Comparison of ENCODE assay signal across 8 mouse cellular contexts in the genomic region with DNA sequence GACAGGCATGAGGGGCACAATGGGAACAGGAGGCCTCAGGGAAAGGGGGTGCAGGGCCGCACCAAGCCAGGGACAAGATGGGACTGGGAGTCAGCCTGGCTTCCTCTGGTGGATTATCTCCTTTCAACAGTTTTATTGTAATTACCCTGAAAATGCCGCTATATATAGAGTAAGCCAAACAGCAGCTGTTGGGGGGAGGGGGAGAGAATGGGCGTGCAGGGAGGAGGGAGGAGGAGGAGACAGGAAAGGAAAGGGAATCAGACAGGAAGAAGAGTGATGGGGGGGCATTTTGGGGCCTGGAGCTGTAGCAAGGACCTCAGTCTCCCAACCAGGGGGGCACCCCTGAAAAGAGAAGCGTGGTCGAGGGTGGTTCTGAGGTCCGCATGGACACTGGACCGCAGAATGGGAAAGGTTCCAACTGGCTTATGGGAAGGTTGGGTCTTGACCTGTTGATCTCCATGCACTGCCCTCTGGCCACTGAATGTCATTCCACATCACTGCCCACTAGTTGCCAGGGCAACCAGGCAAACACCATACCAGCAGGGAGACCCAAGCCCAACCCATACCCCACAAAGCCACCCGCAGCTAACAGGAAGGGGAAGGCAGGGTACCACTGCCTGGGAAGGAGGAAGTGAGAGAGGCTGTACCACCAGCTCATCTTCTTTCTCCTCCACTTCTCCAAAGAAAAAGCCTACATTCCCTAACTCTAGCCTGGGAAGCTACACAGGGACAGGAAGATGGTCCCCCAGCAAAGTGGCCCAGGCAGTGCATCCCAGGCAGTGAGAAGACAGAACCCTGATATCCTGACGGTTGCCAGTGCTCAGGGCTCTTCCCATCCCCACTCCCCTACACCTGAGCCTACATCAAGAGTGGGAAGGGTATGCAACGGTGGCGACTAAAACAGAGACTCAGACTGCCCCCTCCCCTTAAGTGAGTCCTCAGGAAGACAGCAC. TPM values are rescaled to one million over a fixed set of nuclear protein-coding genes. Genes with fewer than 3 reads are reported as not detected.
DNase-seq lines count a peak whose midpoint lies in the region; ATAC-seq and TF ChIP-seq lines count a peak whose summit lies in the region.

No protein-coding gene starts in this region.

- H3K4me2 ChIP-seq in lung, embryonic 14.5 days = peak overlapping the region; percentile 31; the same call in 1 of the 2 replicates
- no peak overlapping the region for H3K4me2 ChIP-seq in forebrain, embryonic 12.5 days
- peak overlapping the region; percentile 13; the same call in 1 of the 2 replicates for H3K4me2 ChIP-seq in intestine, postnatal 0 days (replicated peaks; ENCODE audit: low read depth)
- H3K4me2 ChIP-seq in midbrain, embryonic 12.5 days (replicated peaks) = peak overlapping the region; percentile 11; the same call in 1 of the 2 replicates

- TF ChIP-seq CTCF in lung, embryonic 14.5 days (IDR thresholded peaks at IDR 0.05; ENCODE audit: low read depth) = no peak
- no peak for TF ChIP-seq CTCF in intestine, postnatal 0 days (IDR thresholded peaks at IDR 0.05; ENCODE audit: low read depth)

- peak overlapping the region; percentile 52 for H3K27ac ChIP-seq in lung, embryonic 14.5 days (ENCODE audit: low read depth)
- peak overlapping the region; percentile 69 for H3K27ac ChIP-seq in forebrain, embryonic 12.5 days
- no peak overlapping the region for H3K27ac ChIP-seq in intestine, postnatal 0 days (ENCODE audit: low read depth, low read length)
- H3K27ac ChIP-seq in midbrain, embryonic 12.5 days (replicated peaks) = peak overlapping the region; percentile 64

- DNase-seq in lung, embryonic 14.5 days = peak; percentile 67
- DNase-seq in lung, postnatal 14 days = no peak
- no peak for DNase-seq in cerebellum, postnatal 14 days
- DNase-seq in adrenal gland, postnatal 10 days = no peak
- DNase-seq in MN1 (ENCODE audit: low spot score) = no peak

- peaks cover 39% of the 10 kb centered on the region; the same call in 1 of the 2 replicates for H3K36me3 ChIP-seq in lung, embryonic 14.5 days (ENCODE audit: insufficient read depth)
- H3K36me3 ChIP-seq in forebrain, embryonic 12.5 days (replicated peaks) = peaks cover 45% of the 10 kb centered on the region
- peaks cover 50% of the 10 kb centered on the region for H3K36me3 ChIP-seq in intestine, postnatal 0 days (ENCODE audit: control insufficient read depth, insufficient read depth)
- H3K36me3 ChIP-seq in midbrain, embryonic 12.5 days = peaks cover 41% of the 10 kb centered on the region

- ATAC-seq in lung, embryonic 14.5 days (ENCODE audit: insufficient read depth) = peak; percentile 29; the same call in 1 of the 2 replicates
- peak; percentile 39; the same call in 1 of the 2 replicates for ATAC-seq in forebrain, embryonic 12.5 days (ENCODE audit: low FRiP score)
- no peak for ATAC-seq in intestine, postnatal 0 days
- no peak; the same call in 1 of the 2 replicates for ATAC-seq in midbrain, embryonic 12.5 days (ENCODE audit: low FRiP score, low read depth)

- no peak overlapping the region for H3K9ac ChIP-seq in lung, embryonic 14.5 days
- peak overlapping the region; percentile 17; the same call in 1 of the 2 replicates for H3K9ac ChIP-seq in forebrain, embryonic 12.5 days
- H3K9ac ChIP-seq in intestine, postnatal 0 days (ENCODE audit: low read depth, low read length) = no peak overlapping the region
- peak overlapping the region; percentile 41 for H3K9ac ChIP-seq in midbrain, embryonic 12.5 days (replicated peaks)

- 43% methylated on average over 11 of the region's 11 CpGs for WGBS in lung, embryonic 14.5 days
- WGBS in forebrain, embryonic 12.5 days = 36% methylated on average over 11 of the region's 11 CpGs
- WGBS in intestine, postnatal 0 days = 49% methylated on average over 11 of the region's 11 CpGs
- 24% methylated on average over 11 of the region's 11 CpGs for WGBS in midbrain, embryonic 12.5 days

- H3K9me3 ChIP-seq in lung, embryonic 14.5 days (ENCODE audit: low read depth, low read length) = no peaks in the 10 kb centered on the region
- H3K9me3 ChIP-seq in forebrain, embryonic 12.5 days = no peaks in the 10 kb centered on the region
- no peaks in the 10 kb centered on the region for H3K9me3 ChIP-seq in intestine, postnatal 0 days (ENCODE audit: control insufficient read depth)
- H3K9me3 ChIP-seq in midbrain, embryonic 12.5 days = no peaks in the 10 kb centered on the region

- H3K4me3 ChIP-seq in lung, embryonic 14.5 days (ENCODE audit: low read depth, low read length) = no peak overlapping the region
- H3K4me3 ChIP-seq in forebrain, embryonic 12.5 days (replicated peaks) = no peak overlapping the region
- no peak overlapping the region for H3K4me3 ChIP-seq in intestine, postnatal 0 days (ENCODE audit: low read depth, low read length)
- no peak overlapping the region for H3K4me3 ChIP-seq in midbrain, embryonic 12.5 days

- H3K4me1 ChIP-seq in lung, embryonic 14.5 days (ENCODE audit: insufficient read depth) = peaks cover 30% of the 10 kb centered on the region
- H3K4me1 ChIP-seq in forebrain, embryonic 12.5 days = peaks cover 46% of the 10 kb centered on the region
- H3K4me1 ChIP-seq in intestine, postnatal 0 days (replicated peaks; ENCODE audit: control insufficient read depth, insufficient read depth, low read length) = peaks cover 3% of the 10 kb centered on the region; the same call in 1 of the 2 replicates
- peaks cover 36% of the 10 kb centered on the region for H3K4me1 ChIP-seq in midbrain, embryonic 12.5 days

- H3K27me3 ChIP-seq in lung, embryonic 14.5 days (ENCODE audit: insufficient read depth, low read length) = no peaks in the 10 kb centered on the region
- H3K27me3 ChIP-seq in forebrain, embryonic 12.5 days = no peaks in the 10 kb centered on the region; the same call in 1 of the 2 replicates
- no peaks in the 10 kb centered on the region for H3K27me3 ChIP-seq in intestine, postnatal 0 days (replicated peaks; ENCODE audit: control insufficient read depth, insufficient read depth, low read length)
- no peaks in the 10 kb centered on the region for H3K27me3 ChIP-seq in midbrain, embryonic 12.5 days

RNA-seq across cellular contexts. Expression of a gene that starts 18.7 kb away (rescaled TPM):
- polyA plus RNA-seq in lung, embryonic 14.5 days (2014; fragmentation: Nextera tagmentation; extraction: Ambion mirVana) = 31.0 and 34.5 TPM in 2 replicates
- 26.6 and 28.3 TPM in 2 replicates for polyA plus RNA-seq in forebrain, embryonic 12.5 days (2016; fragmentation: Nextera tagmentation; extraction: Ambion mirVana)
- polyA plus RNA-seq in intestine, postnatal 0 days (2015; fragmentation: Nextera tagmentation; extraction: Ambion mirVana) = 20.4 and 21.1 TPM in 2 replicates
- 27.6 and 29.7 TPM in 2 replicates for polyA plus RNA-seq in midbrain, embryonic 12.5 days (2016; fragmentation: Nextera tagmentation; extraction: Ambion mirVana)
- 10 to 100 TPM; 72.3 to 74.7 TPM for total RNA-seq in adrenal gland, postnatal 10 days (2021)

RNA-seq across cellular contexts. Expression of a gene that starts 21.9 kb away (rescaled TPM):
- 41.1 and 42.7 TPM in 2 replicates for polyA plus RNA-seq in lung, embryonic 14.5 days (2014; fragmentation: Nextera tagmentation; extraction: Ambion mirVana)
- 68.8 and 70.6 TPM in 2 replicates for polyA plus RNA-seq in forebrain, embryonic 12.5 days (2016; fragmentation: Nextera tagmentation; extraction: Ambion mirVana)
- 30.1 and 30.4 TPM in 2 replicates for polyA plus RNA-seq in intestine, postnatal 0 days (2015; fragmentation: Nextera tagmentation; extraction: Ambion mirVana)
- polyA plus RNA-seq in midbrain, embryonic 12.5 days (2016; fragmentation: Nextera tagmentation; extraction: Ambion mirVana) = 98.4 and 106 TPM in 2 replicates
- total RNA-seq in adrenal gland, postnatal 10 days (2021) = 100 to 1,000 TPM in 1 of 2 experiments, 10 to 100 TPM in 1; 84.4 to 113 TPM

RNA-seq across cellular contexts. Expression of a gene that starts 23.0 kb away (rescaled TPM):
- 93.2 and 109 TPM in 2 replicates for polyA plus RNA-seq in lung, embryonic 14.5 days (2014; fragmentation: Nextera tagmentation; extraction: Ambion mirVana)
- polyA plus RNA-seq in forebrain, embryonic 12.5 days (2016; fragmentation: Nextera tagmentation; extraction: Ambion mirVana) = 136 and 139 TPM in 2 replicates
- polyA plus RNA-seq in intestine, postnatal 0 days (2015; fragmentation: Nextera tagmentation; extraction: Ambion mirVana) = 103 and 107 TPM in 2 replicates
- polyA plus RNA-seq in midbrain, embryonic 12.5 days (2016; fragmentation: Nextera tagmentation; extraction: Ambion mirVana) = 112 and 119 TPM in 2 replicates
- total RNA-seq in adrenal gland, postnatal 10 days (2021) = 10 to 100 TPM; 77.5 to 80.8 TPM

RNA-seq across cellular contexts. Expression of a gene that starts 40.6 kb away (rescaled TPM):
- polyA plus RNA-seq in lung, embryonic 14.5 days (2014; fragmentation: Nextera tagmentation; extraction: Ambion mirVana) = 21.4 and 22.2 TPM in 2 replicates
- 18.5 and 19.4 TPM in 2 replicates for polyA plus RNA-seq in forebrain, embryonic 12.5 days (2016; fragmentation: Nextera tagmentation; extraction: Ambion mirVana)
- polyA plus RNA-seq in intestine, postnatal 0 days (2015; fragmentation: Nextera tagmentation; extraction: Ambion mirVana) = 2.7 and 3.4 TPM in 2 replicates
- 11.8 and 15.2 TPM in 2 replicates for polyA plus RNA-seq in midbrain, embryonic 12.5 days (2016; fragmentation: Nextera tagmentation; extraction: Ambion mirVana)
- total RNA-seq in adrenal gland, postnatal 10 days (2021) = 1 to 10 TPM; 1.9 to 4.5 TPM

RNA-seq across cellular contexts. Expression of a gene that starts 51.9 kb away (rescaled TPM):
- polyA plus RNA-seq in lung, embryonic 14.5 days (2014; fragmentation: Nextera tagmentation; extraction: Ambion mirVana) = 26.3 and 26.8 TPM in 2 replicates
- 35.7 and 36.3 TPM in 2 replicates for polyA plus RNA-seq in forebrain, embryonic 12.5 days (2016; fragmentation: Nextera tagmentation; extraction: Ambion mirVana)
- 10.9 and 11.4 TPM in 2 replicates for polyA plus RNA-seq in intestine, postnatal 0 days (2015; fragmentation: Nextera tagmentation; extraction: Ambion mirVana)
- 33.9 and 38.5 TPM in 2 replicates for polyA plus RNA-seq in midbrain, embryonic 12.5 days (2016; fragmentation: Nextera tagmentation; extraction: Ambion mirVana)
- total RNA-seq in adrenal gland, postnatal 10 days (2021) = 10 to 100 TPM; 13.9 to 14.8 TPM

Comparison
In these comparisons a context has a peak if more than half of its experiments do, and no peak if none do; other contexts are left out.
1. ATAC-seq: peak in lung, embryonic 14.5 days (single experiment) and forebrain, embryonic 12.5 days (single experiment); none in intestine, postnatal 0 days (single experiment) and midbrain, embryonic 12.5 days (single experiment).
2. H3K9ac ChIP-seq: peak in forebrain, embryonic 12.5 days (single experiment) and midbrain, embryonic 12.5 days (single experiment); none in lung, embryonic 14.5 days (single experiment) and intestine, postnatal 0 days (single experiment).